Comparison of ENCODE assay signal across 7 mouse cellular contexts in genomic region chr8:116921005-116921336, GRCm38 (mm10). TPM values are rescaled to one million over a fixed set of nuclear protein-coding genes. Genes with fewer than 3 reads are reported as not detected.
DNase-seq lines count a peak whose midpoint lies in the region; ATAC-seq lines count a peak whose summit lies in the region.

No protein-coding gene starts in this region.

- peak overlapping the region; percentile 74 for H3K4me3 ChIP-seq in brown adipose tissue, adult 24 weeks (ENCODE audit: insufficient read depth, low read depth, low read length)
- peak overlapping the region; percentile 79 for H3K4me3 ChIP-seq in hindbrain, embryonic 11.5 days (ENCODE audit: low read depth, low read length)
- peak overlapping the region; percentile 88 for H3K4me3 ChIP-seq in midbrain, embryonic 10.5 days

- H3K4me1 ChIP-seq in brown adipose tissue, adult 24 weeks (ENCODE audit: control insufficient read depth, insufficient read depth, insufficient read length, low read length) = no peaks in the 10 kb centered on the region
- H3K4me1 ChIP-seq in hindbrain, embryonic 11.5 days (replicated peaks; ENCODE audit: control insufficient read depth, insufficient read depth, low read length) = no peaks in the 10 kb centered on the region; the same call in 1 of the 2 replicates
- peaks cover 18% of the 10 kb centered on the region for H3K4me1 ChIP-seq in midbrain, embryonic 10.5 days

- H3K4me2 ChIP-seq in hindbrain, embryonic 11.5 days (replicated peaks; ENCODE audit: low read depth, low read length) = peak overlapping the region; percentile 71

- ATAC-seq in hindbrain, embryonic 11.5 days (ENCODE audit: low FRiP score) = peak; percentile 73

- peak overlapping the region; percentile 77 for H3K27ac ChIP-seq in brown adipose tissue, adult 24 weeks (replicated peaks; ENCODE audit: low read depth, low read length)
- H3K27ac ChIP-seq in hindbrain, embryonic 11.5 days (ENCODE audit: low read depth, low read length) = peak overlapping the region; percentile 65
- peak overlapping the region; percentile 97 for H3K27ac ChIP-seq in midbrain, embryonic 10.5 days (replicated peaks)

- DNase-seq in ovary, adult 18-20 months (ENCODE audit: low spot score) = peak; percentile 45
- DNase-seq in ovary, postnatal 10 days (ENCODE audit: low spot score) = no peak
- no peak for DNase-seq in hindbrain, embryonic 11.5 days (ENCODE audit: low spot score)
- DNase-seq in midbrain, embryonic 10.5 days (ENCODE audit: low spot score) = no peak
- DNase-seq in B cell, adult 2 months = no peak
- DNase-seq in layer of hippocampus, adult 8-10 months (ENCODE audit: low spot score in 2 of 2) = no peak

- peak overlapping the region; percentile 57 for H3K9ac ChIP-seq in hindbrain, embryonic 11.5 days (ENCODE audit: low read depth, low read length)

- no peaks in the 10 kb centered on the region for H3K36me3 ChIP-seq in hindbrain, embryonic 11.5 days (ENCODE audit: control insufficient read depth, insufficient read depth, low read length)
- peaks cover 37% of the 10 kb centered on the region for H3K36me3 ChIP-seq in midbrain, embryonic 10.5 days

- WGBS in hindbrain, embryonic 11.5 days = under 1% methylated on average over 22 of the region's 22 CpGs
- WGBS in midbrain, embryonic 10.5 days = under 1% methylated on average over 22 of the region's 22 CpGs

- no peaks in the 10 kb centered on the region for H3K27me3 ChIP-seq in hindbrain, embryonic 11.5 days (ENCODE audit: control insufficient read depth, insufficient read depth, low read length)
- H3K27me3 ChIP-seq in midbrain, embryonic 10.5 days (ENCODE audit: low read depth, poor library complexity, severe bottlenecking) = no peaks in the 10 kb centered on the region

- H3K9me3 ChIP-seq in hindbrain, embryonic 11.5 days (ENCODE audit: control insufficient read depth, low read length) = no peaks in the 10 kb centered on the region
- no peaks in the 10 kb centered on the region for H3K9me3 ChIP-seq in midbrain, embryonic 10.5 days (replicated peaks)

RNA-seq across cellular contexts. Expression of gene Cmc2, which starts 0.3 kb away (rescaled TPM):
- 81.1 and 117 TPM in 2 replicates for polyA plus RNA-seq in brown adipose tissue, adult 24 weeks (2012; ENCODE audit: insufficient read depth, insufficient read length, missing spikeins)
- polyA plus RNA-seq in hindbrain, embryonic 11.5 days (2014; fragmentation: Nextera tagmentation; extraction: Ambion mirVana) = 68.6 and 73.8 TPM in 2 replicates
- 74.6 and 81.5 TPM in 2 replicates for polyA plus RNA-seq in midbrain, embryonic 10.5 days (2016; fragmentation: Nextera tagmentation; extraction: Ambion mirVana)
- total RNA-seq in layer of hippocampus, adult 8-10 months (2022) = 10 to 100 TPM; 11.8 to 13.6 (median 13.1) TPM

RNA-seq across cellular contexts. Expression of gene Cenpn, which starts 0.6 kb away (rescaled TPM):
- 1.5 and 2.1 TPM in 2 replicates for polyA plus RNA-seq in brown adipose tissue, adult 24 weeks (2012; ENCODE audit: insufficient read depth, insufficient read length, missing spikeins)
- 45.8 and 49.2 TPM in 2 replicates for polyA plus RNA-seq in hindbrain, embryonic 11.5 days (2014; fragmentation: Nextera tagmentation; extraction: Ambion mirVana)
- 61.5 and 71.6 TPM in 2 replicates for polyA plus RNA-seq in midbrain, embryonic 10.5 days (2016; fragmentation: Nextera tagmentation; extraction: Ambion mirVana)
- 1 to 10 TPM; 1.1 to 1.9 (median 1.6) TPM for total RNA-seq in layer of hippocampus, adult 8-10 months (2022)

RNA-seq across cellular contexts. Expression of gene Atmin, which starts 22.2 kb away (rescaled TPM):
- polyA plus RNA-seq in brown adipose tissue, adult 24 weeks (2012; ENCODE audit: insufficient read depth, insufficient read length, missing spikeins) = 5.1 and 8.7 TPM in 2 replicates
- 15.8 and 18.3 TPM in 2 replicates for polyA plus RNA-seq in hindbrain, embryonic 11.5 days (2014; fragmentation: Nextera tagmentation; extraction: Ambion mirVana)
- polyA plus RNA-seq in midbrain, embryonic 10.5 days (2016; fragmentation: Nextera tagmentation; extraction: Ambion mirVana) = 12.6 and 15.3 TPM in 2 replicates
- 10 to 100 TPM; 44.4 to 47.7 (median 45.2) TPM for total RNA-seq in layer of hippocampus, adult 8-10 months (2022)

RNA-seq across cellular contexts. Expression of gene 1700030J22Rik, which starts 57.8 kb away (rescaled TPM):
- polyA plus RNA-seq in brown adipose tissue, adult 24 weeks (2012; ENCODE audit: insufficient read depth, insufficient read length, missing spikeins) = 0.36 and 0.58 TPM in 2 replicates
- 2.2 and 4.1 TPM in 2 replicates for polyA plus RNA-seq in hindbrain, embryonic 11.5 days (2014; fragmentation: Nextera tagmentation; extraction: Ambion mirVana)
- 2.8 and 3.6 TPM in 2 replicates for polyA plus RNA-seq in midbrain, embryonic 10.5 days (2016; fragmentation: Nextera tagmentation; extraction: Ambion mirVana)
- 10 to 100 TPM in 1 of 4 experiments, 1 to 10 TPM in 3; 7.3 to 10.6 (median 8.6) TPM for total RNA-seq in layer of hippocampus, adult 8-10 months (2022)

Comparison
In these comparisons a context has a peak if more than half of its experiments do, and no peak if none do; other contexts are left out.
1. RNA of gene Cenpn, which starts 0.6 kb away (polyA plus RNA-seq): 61.5 to 71.6 TPM in midbrain, embryonic 10.5 days and 45.8 to 49.2 TPM in hindbrain, embryonic 11.5 days; 1.5 to 2.1 TPM in brown adipose tissue, adult 24 weeks; every median in the first group is over 10 times any median in the second.
2. Peak in every context shown above with its lines, with median percentiles within 50 percentile points of each other: H3K27ac ChIP-seq and H3K4me3 ChIP-seq.